Mouse (Mus musculus) lung, postnatal 0 days (tissue): Measurements from ENCODE around the gene Gm47969. TPM values are rescaled to one million over a fixed set of nuclear protein-coding genes. Genes with fewer than 3 reads are reported as not detected.

Experiments used
- ATAC-seq: fragments of 200-750 bp; cut with Nextera tagmentation; 2 replicates; pipeline ENCODE4 v1.8.0; 2017; ENCODE audit warnings: moderate library complexity
- DNase-seq: peaks from one replicate; pipeline ENCODE4 v3.0.0-alpha.2; 2016; ENCODE audit warnings: low spot score
- H3K27ac ChIP-seq: fragments of 300-500 bp; sonication (generic); 2 replicates; pipeline ENCODE4 v1.5.1; 2014; ENCODE audit warnings: antibody characterized with exemption, mild to moderate bottlenecking, low read length, mixed read lengths
- H3K27me3 ChIP-seq: fragments of 300-500 bp; sonication (generic); replicated peaks from 2 replicates; pipeline ENCODE4 v1.6.1; 2014; ENCODE audit warnings: low read length, mixed read lengths; ENCODE audit not compliant: insufficient read depth
- H3K36me3 ChIP-seq: fragments of 300-500 bp; sonication (generic); 2 replicates; pipeline ENCODE4 v1.6.1; 2014; ENCODE audit warnings: low read length, mixed read lengths; ENCODE audit not compliant: insufficient read depth
- H3K4me1 ChIP-seq: fragments of 300-500 bp; sonication (generic); 2 replicates; pipeline ENCODE4 v1.6.1; 2014; ENCODE audit warnings: antibody characterized with exemption, low read depth, low read length, mixed read lengths; ENCODE audit not compliant: insufficient read depth
- H3K4me2 ChIP-seq: fragments of 300-500 bp; sonication (generic); replicated peaks from 2 replicates; pipeline ENCODE4 v1.6.1; 2014; ENCODE audit warnings: low read depth, mild to moderate bottlenecking, low read length, moderate library complexity, mixed read lengths
- H3K4me3 ChIP-seq: fragments of 300-500 bp; sonication (generic); 2 replicates; pipeline ENCODE4 v1.5.1; 2014; ENCODE audit warnings: low read depth, low read length
- H3K9ac ChIP-seq: fragments of 300-500 bp; sonication (generic); replicated peaks from 2 replicates; pipeline ENCODE4 v1.6.1; 2014; ENCODE audit warnings: low read depth, mild to moderate bottlenecking
- H3K9me3 ChIP-seq: fragments of 300-500 bp; sonication (generic); 2 replicates; pipeline ENCODE4 v1.6.1; 2016; ENCODE audit warnings: low read length, mixed read lengths
- CTCF ChIP-seq: IDR thresholded peaks from 2 replicates; pipeline ENCODE4 v1.5.1; 2016; ENCODE audit warnings: antibody characterized with exemption, mild to moderate bottlenecking
- EP300 ChIP-seq: IDR thresholded peaks from 2 replicates; pipeline ENCODE4 v1.6.1; 2016; ENCODE audit warnings: antibody characterized with exemption, mild to moderate bottlenecking, control low read depth
- WGBS: fragments of 180-500 bp; shearing (Covaris S2); extraction: QIAGEN DNeasy Blood & Tissue Kit; methylation state at CpG from one replicate; pipeline ENCODE4 v1.1.7; 2014; 5-methylcytosine and 5-hydroxymethylcytosine counted together
- polyA plus RNA-seq: library from polyadenylated mRNA; unstranded; fragments of >200 nt; fragmentation: Nextera tagmentation; extraction: Ambion mirVana; gene quantifications from 2 replicates; pipeline ENCODE4 v1.2.1, GENCODE M21; 2015

The Gm47969 gene
- polyA plus RNA-seq, 1 experiment from 2014 or later, result 1.0 TPM

GRCm38 (mm10) chr1:83067205-83067604, 22.5 kb downstream of the Gm47969 start:
- WGBS, result 84% methylated on average over 10 of the region's 10 CpGs
- Histone ChIP-seq H3K27ac (no peak overlapping the region), H3K9ac (no peak overlapping the region), H3K27me3 (no peaks in the 10 kb centered on the region), H3K4me3 (no peak overlapping the region), H3K4me1 (no peaks in the 10 kb centered on the region), H3K4me2 (no peak overlapping the region), H3K36me3 (no peaks in the 10 kb centered on the region), H3K9me3 (no peaks in the 10 kb centered on the region)
- no peak for TF ChIP-seq EP300
- TF ChIP-seq CTCF, result no peak
- DNase-seq, result no peak
- no peak for ATAC-seq

DNA sequence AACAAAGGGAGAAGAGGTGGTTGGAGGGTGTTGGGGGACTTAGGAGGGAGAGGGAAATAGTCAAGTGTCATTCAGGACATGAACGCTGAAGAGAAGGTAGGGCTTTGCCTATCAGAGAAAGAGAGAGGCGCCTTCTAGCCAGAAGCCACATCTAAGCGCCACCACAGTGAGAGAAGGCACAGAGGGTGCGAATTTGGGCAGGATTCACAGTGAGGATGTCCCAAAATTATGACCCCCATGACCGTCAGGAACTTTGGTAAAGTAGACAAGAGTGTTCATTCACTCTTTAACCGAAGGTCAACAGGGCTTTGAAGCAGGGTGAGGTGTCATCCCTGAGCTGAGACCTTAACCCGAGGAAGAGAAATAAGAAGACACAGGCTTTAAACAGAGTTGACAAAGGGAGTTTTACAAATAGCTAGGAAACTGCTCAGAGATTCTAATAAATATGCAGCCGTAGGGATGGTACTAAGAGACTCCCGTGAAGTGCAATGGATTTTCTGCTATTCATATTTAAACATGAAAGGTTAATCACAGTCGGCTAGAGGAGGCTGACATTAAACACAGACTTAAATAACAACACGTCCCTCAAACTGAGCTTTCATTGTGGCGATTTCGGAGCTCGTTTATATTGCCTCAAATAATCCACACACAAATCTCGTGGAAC, 30.9 kb downstream of the Gm47969 start:
- H3K4me3 ChIP-seq, result peak overlapping the region; percentile 34
- H3K4me2 ChIP-seq, result peak overlapping the region; percentile 51
- no peak overlapping the region; the same call in 1 of the 2 replicates for H3K9ac ChIP-seq
- H3K9me3 ChIP-seq, result no peaks in the 10 kb centered on the region
- no peak for DNase-seq
- TF ChIP-seq CTCF (no peak), EP300 (no peak)
- ATAC-seq, result no peak
- no peaks in the 10 kb centered on the region for H3K4me1 ChIP-seq
- no peaks in the 10 kb centered on the region for H3K36me3 ChIP-seq
- WGBS, result 32% methylated on average over 15 of the region's 15 CpGs
- H3K27me3 ChIP-seq, result no peaks in the 10 kb centered on the region
- no peak overlapping the region for H3K27ac ChIP-seq

- WGBS, result 44% methylated on average over 11 of the region's 11 CpGs
- Histone ChIP-seq H3K36me3 (no peaks in the 10 kb centered on the region), H3K4me1 (no peaks in the 10 kb centered on the region), H3K4me2 (peak overlapping the region; percentile 51), H3K9me3 (no peaks in the 10 kb centered on the region), H3K27me3 (no peaks in the 10 kb centered on the region), H3K27ac (no peak overlapping the region), H3K9ac (no peak overlapping the region; the same call in 1 of the 2 replicates), H3K4me3 (peak overlapping the region; percentile 34)
- DNase-seq (peak; percentile 65), ATAC-seq (peak; percentile 49; the same call in 1 of the 2 replicates)
- TF ChIP-seq CTCF, result peak; percentile 91
- TF ChIP-seq EP300, result no peak
Observed at GRCm38 (mm10) chr1:83076190-83076917, 31.6 kb downstream of the Gm47969 start.

- Histone ChIP-seq H3K27me3 (no peaks in the 10 kb centered on the region), H3K4me3 (no peak overlapping the region), H3K4me2 (no peak overlapping the region), H3K27ac (no peak overlapping the region), H3K4me1 (no peaks in the 10 kb centered on the region), H3K9me3 (no peaks in the 10 kb centered on the region), H3K9ac (no peak overlapping the region), H3K36me3 (no peaks in the 10 kb centered on the region)
- DNase-seq, result no peak
- TF ChIP-seq EP300 (no peak), CTCF (no peak)
- ATAC-seq, result no peak
- WGBS, result 64% methylated on average over 6 of the region's 6 CpGs
Observed at GRCm38 (mm10) chr1:83077016-83077415, 32.3 kb downstream of the Gm47969 start.

DNA sequence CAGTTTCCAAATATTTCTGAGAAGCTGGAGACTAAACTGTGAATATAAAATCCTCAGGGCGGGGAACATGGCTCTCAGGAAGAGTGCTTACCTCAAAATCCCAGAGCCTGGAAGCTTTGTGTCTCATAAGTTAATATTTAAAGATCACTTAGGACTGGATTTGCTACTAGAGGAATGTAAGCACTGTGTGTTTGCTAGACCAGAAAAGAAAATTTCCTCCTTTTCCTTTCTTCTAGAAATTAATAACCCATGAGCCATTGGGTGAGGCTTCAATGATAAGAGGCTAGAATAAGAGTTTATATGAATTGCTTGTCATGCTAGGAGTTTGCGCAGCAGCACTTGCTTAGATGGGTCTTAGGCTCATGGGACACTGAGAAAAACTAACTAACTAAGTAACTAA, 40.1 kb downstream of the Gm47969 start:
- 48% methylated on average over 2 of the region's 2 CpGs for WGBS
- Histone ChIP-seq H3K9ac (no peak overlapping the region), H3K36me3 (no peaks in the 10 kb centered on the region), H3K4me1 (no peaks in the 10 kb centered on the region), H3K27me3 (no peaks in the 10 kb centered on the region), H3K27ac (no peak overlapping the region), H3K9me3 (no peaks in the 10 kb centered on the region), H3K4me2 (no peak overlapping the region), H3K4me3 (no peak overlapping the region)
- peak; percentile 72 for DNase-seq
- ATAC-seq, result peak; percentile 50
- no peak for TF ChIP-seq CTCF
- TF ChIP-seq EP300, result no peak; the same call in 1 of the 2 replicates

DNA sequence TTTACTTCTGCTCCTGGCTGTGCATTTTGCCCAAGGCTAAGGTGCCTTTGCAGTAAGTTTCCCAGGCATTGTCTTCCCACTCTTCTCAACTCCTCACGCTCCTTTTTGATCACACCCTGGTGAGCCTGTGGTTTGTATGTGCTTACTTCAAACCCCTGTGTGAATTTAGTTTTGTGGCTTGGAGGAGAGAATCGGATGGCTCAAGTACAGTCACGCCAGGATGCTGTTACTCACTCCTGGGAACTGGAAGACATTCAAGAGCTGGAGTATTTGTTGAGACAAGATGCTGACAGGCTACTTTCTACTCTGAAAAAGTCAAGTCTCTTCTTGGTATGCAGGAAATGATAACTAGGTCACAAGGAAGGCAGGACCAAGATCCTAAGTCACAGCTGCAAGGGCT, 46.5 kb downstream of the Gm47969 start:
- H3K36me3 ChIP-seq, result no peaks in the 10 kb centered on the region
- no peak for TF ChIP-seq EP300
- TF ChIP-seq CTCF, result no peak
- H3K4me2 ChIP-seq, result no peak overlapping the region
- H3K27ac ChIP-seq, result no peak overlapping the region
- no peak for DNase-seq
- H3K4me1 ChIP-seq, result no peaks in the 10 kb centered on the region
- WGBS, result 58% methylated on average over 3 of the region's 3 CpGs
- no peak for ATAC-seq
- no peaks in the 10 kb centered on the region for H3K9me3 ChIP-seq
- no peak overlapping the region for H3K9ac ChIP-seq
- H3K4me3 ChIP-seq, result no peak overlapping the region
- no peaks in the 10 kb centered on the region for H3K27me3 ChIP-seq

Other genes starting within 250 kb of the Gm47969 start
- gene Agfg1, start 205.4 kb upstream of the Gm47969 start, polyA plus RNA-seq, result 28.3 and 34.8 TPM in 2 replicates
- not detected in 2 replicates for gene A030005L19Rik, start 131.6 kb upstream of the Gm47969 start, polyA plus RNA-seq
- not detected in 2 replicates for gene A030014E15Rik, start 120.0 kb upstream of the Gm47969 start, polyA plus RNA-seq
- not detected in 2 replicates for gene Gm6217, start 113.5 kb upstream of the Gm47969 start, polyA plus RNA-seq
- gene A030003K21Rik, start 101.5 kb upstream of the Gm47969 start, polyA plus RNA-seq, result not detected in 2 replicates
- not detected in 2 replicates for gene Gm7544, start 88.9 kb upstream of the Gm47969 start, polyA plus RNA-seq
- not detected in 2 replicates for gene Gm47955, start 84.6 kb upstream of the Gm47969 start, polyA plus RNA-seq
- gene Gm47959, start 44.4 kb upstream of the Gm47969 start, polyA plus RNA-seq, result not detected in 2 replicates
- 2.1 and 2.5 TPM in 2 replicates for gene Slc19a3, start 6.5 kb upstream of the Gm47969 start, polyA plus RNA-seq
- gene Krtap28-10, start 2.5 kb upstream of the Gm47969 start, polyA plus RNA-seq, result not detected in 2 replicates
- gene A030005K14Rik, start 14.4 kb downstream of the Gm47969 start, polyA plus RNA-seq, result not detected in 2 replicates
- 0.16 TPM in 1 of 2 replicates, not detected in the other for gene Krtap28-13, start 16.0 kb downstream of the Gm47969 start, polyA plus RNA-seq
- 0.37 and 41.3 TPM in 2 replicates for gene Ccl20, start 71.8 kb downstream of the Gm47969 start, polyA plus RNA-seq
- gene Daw1, start 114.8 kb downstream of the Gm47969 start, polyA plus RNA-seq, result 1.1 and 2.3 TPM in 2 replicates